Mouse (Mus musculus) intestine, embryonic 16.5 days (tissue): Measurements from ENCODE around the gene Slfn2. TPM values are rescaled to one million over a fixed set of nuclear protein-coding genes. Genes with fewer than 3 reads are reported as not detected.
"Not testable (repeated sequence)": the region's sequence is repeated elsewhere in the genome, so short reads cannot be mapped to it uniquely, and the experiment has no call there.

ENCODE experiments used
- ATAC-seq: fragments of 200-750 bp; cut with Nextera tagmentation; 2 replicates; pipeline ENCODE4 v1.8.0; 2017; ENCODE audit warnings: moderate TSS enrichment, moderate library complexity
- H3K27ac ChIP-seq: fragments of 300-500 bp; sonication (generic); 2 replicates; pipeline ENCODE4 v1.5.1; 2014; ENCODE audit warnings: mild to moderate bottlenecking, low read length
- H3K27me3 ChIP-seq: fragments of 300-500 bp; sonication (generic); replicated peaks from 2 replicates; pipeline ENCODE4 v1.6.1; 2014; ENCODE audit warnings: low read length, control low read depth, mixed read lengths; ENCODE audit not compliant: control insufficient read depth, insufficient read depth
- H3K36me3 ChIP-seq: fragments of 300-500 bp; sonication (generic); 2 replicates; pipeline ENCODE4 v1.6.1; 2014; ENCODE audit warnings: low read length, control low read depth; ENCODE audit not compliant: control insufficient read depth, insufficient read depth
- H3K4me1 ChIP-seq: fragments of 300-500 bp; sonication (generic); 2 replicates; pipeline ENCODE4 v1.6.1; 2014; ENCODE audit warnings: low read length, control low read depth, mixed read lengths; ENCODE audit not compliant: control insufficient read depth, insufficient read depth
- H3K4me2 ChIP-seq: fragments of 300-500 bp; sonication (generic); 2 replicates; pipeline ENCODE4 v1.6.1; 2014; ENCODE audit warnings: low read depth, low read length, control low read depth
- H3K4me3 ChIP-seq: fragments of 300-500 bp; sonication (generic); 2 replicates; pipeline ENCODE4 v1.5.1; 2014; ENCODE audit warnings: mild to moderate bottlenecking, low read length
- H3K9ac ChIP-seq: fragments of 300-500 bp; sonication (generic); 2 replicates; pipeline ENCODE4 v1.6.1; 2014; ENCODE audit warnings: low read depth, low read length
- H3K9me3 ChIP-seq: fragments of 300-500 bp; sonication (generic); 2 replicates; pipeline ENCODE4 v1.6.1; 2016; ENCODE audit warnings: low read length, control low read depth; ENCODE audit not compliant: control insufficient read depth
- WGBS: fragments of 180-500 bp; shearing (Covaris S2); extraction: QIAGEN DNeasy Blood & Tissue Kit; methylation state at CpG from one replicate; pipeline ENCODE4 v1.1.7; 2014; 5-methylcytosine and 5-hydroxymethylcytosine counted together
- polyA plus RNA-seq: library from polyadenylated mRNA; unstranded; fragments of >200 nt; fragmentation: Nextera tagmentation; extraction: Ambion mirVana; gene quantifications from 2 replicates; pipeline ENCODE4 v1.2.1, GENCODE M21; 2015

Gene Slfn2
- polyA plus RNA-seq, result 6.1 and 6.9 TPM in 2 replicates

DNA sequence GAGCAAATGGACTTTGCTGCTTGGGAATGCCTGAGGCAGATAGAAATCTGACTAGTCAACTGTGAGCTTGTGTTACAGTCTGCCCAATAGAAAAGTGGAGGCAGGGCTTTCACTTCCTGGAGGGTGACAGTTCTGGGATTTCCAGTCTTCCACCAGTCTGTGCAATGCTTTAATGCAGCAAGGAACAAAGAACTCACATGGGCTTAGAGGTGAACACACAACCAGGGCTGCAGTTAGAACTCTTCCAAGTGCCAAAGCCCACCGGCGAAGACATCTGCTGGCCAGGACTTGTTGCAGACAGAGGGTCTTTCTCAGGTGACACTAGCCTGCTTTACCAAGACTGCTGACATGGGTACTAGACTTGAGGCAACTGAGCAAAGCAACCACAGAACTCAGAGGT lies at the start of gene Slfn2:
Gene Slfn2 (plus strand): TSS at position 167 of the 400 bp plus-strand sequence.
- Histone ChIP-seq H3K36me3 (no peaks in the 10 kb centered on the region), H3K4me2 (0 out of 2 replicates have a peak within 1 kb of the TSS, but pooled peaks have one; percentile 6), H3K9me3 (no peaks in the 10 kb centered on the region; the same call in 1 of the 2 replicates), H3K9ac (no peak within 1 kb of the TSS), H3K27me3 (no peaks in the 10 kb centered on the region), H3K4me1 (no peaks in the 10 kb centered on the region), H3K4me3 (peak within 1 kb of the TSS; percentile 18; the same call in 1 of the 2 replicates), H3K27ac (no peak within 1 kb of the TSS)
- peak; percentile 59 for ATAC-seq
- 70% methylated on average over 2 of the region's 2 CpGs for WGBS

DNA sequence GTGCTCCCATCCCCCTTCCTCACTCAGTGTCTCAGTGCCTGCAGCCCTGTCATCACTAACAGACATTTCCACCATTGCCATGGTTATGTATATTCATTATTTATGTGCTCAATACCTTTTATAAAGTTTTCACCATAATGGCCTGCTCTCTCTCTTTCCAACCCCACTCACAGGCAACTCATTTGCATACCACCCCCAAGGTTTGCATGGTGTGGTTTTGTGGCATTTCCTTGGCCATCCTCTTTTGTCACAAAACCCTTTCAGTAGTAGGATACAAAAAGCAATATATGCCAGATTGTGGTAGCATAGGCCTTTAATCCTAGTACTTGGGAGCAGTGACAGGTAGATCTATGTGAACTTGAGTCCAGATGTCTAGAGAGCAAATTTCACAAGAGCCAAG lies 48.8 kb upstream of the Slfn2 start:
- no peak for ATAC-seq
- no peaks in the 10 kb centered on the region for H3K36me3 ChIP-seq
- H3K9ac ChIP-seq, result no peak overlapping the region
- no peaks in the 10 kb centered on the region for H3K9me3 ChIP-seq
- H3K4me2 ChIP-seq, result no peak overlapping the region
- no peak overlapping the region for H3K27ac ChIP-seq
- no peaks in the 10 kb centered on the region for H3K4me1 ChIP-seq
- H3K4me3 ChIP-seq, result no peak overlapping the region
- H3K27me3 ChIP-seq, result no peaks in the 10 kb centered on the region

DNA sequence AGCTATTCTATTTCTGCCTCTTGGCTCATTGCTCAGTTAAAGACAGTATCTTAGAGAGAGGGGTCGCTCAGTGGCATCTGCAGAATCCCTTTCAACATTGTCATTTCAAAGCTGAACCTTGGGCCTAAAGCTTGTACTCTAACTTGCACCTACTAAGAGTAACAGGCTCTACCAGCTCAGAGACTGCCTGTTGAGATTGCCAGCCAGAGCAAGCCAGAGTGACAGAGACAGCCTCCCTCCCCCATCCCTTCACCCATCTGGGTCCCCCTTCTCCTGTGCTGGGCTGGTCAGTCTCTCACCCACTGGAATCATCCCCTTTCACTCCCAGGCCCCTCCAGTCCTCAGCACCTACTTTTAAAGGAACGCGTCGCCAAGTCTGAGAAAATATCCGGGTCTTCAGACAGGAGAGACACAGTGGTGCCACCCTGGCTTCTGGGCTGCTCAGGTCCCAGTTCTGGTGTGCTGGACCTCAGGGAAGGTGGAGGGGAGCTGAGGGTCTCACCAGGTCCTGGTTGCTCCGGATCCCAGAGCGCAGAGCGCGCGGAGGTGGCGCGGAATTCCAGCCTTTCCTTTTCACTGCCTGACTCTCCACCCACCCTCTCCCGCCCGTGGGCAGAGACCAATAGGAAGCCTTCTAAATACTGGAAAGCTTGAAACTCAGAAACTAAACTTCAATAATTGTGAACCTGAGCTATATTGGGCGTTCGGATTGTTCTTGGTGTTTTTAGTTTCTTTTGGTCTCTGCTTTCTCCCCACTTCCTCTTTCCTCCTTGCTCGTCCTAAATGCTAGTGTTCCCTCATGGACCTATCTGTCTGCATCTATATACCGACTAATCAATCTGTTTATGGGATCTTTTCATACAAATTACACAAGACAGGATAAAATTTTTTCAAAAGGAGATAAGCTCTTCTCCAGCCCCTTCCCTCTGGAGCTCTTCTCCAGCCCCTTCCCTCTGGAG lies 45.1 kb upstream of the Slfn2 start:
- H3K4me2 ChIP-seq, H3K9me3 ChIP-seq, ATAC-seq, H3K27ac ChIP-seq, H3K27me3 ChIP-seq, H3K4me1 ChIP-seq, H3K4me3 ChIP-seq, H3K9ac ChIP-seq, H3K36me3 ChIP-seq: not testable (repeated sequence)
- 82% methylated on average over 18 of the region's 18 CpGs for WGBS

DNA sequence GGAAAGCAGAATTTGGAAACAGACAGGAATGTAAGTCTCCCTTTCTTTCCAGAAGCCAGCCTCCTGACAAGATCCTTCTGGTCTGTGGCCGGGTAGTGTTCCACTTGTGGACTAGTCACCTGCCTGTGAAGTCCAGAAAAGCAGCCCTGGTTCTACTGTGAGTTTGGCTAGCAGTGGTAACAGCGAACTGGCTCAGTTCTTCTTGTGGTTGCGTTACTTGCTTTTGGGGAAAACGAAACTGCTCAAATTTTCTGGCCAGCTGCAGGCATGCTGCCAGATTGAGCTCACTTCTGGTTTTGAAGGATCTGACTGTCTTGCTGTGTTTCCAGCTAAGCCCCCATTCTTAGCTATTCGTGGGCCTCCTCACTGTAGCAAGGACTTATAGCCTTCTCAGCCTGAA lies 44.3 kb upstream of the Slfn2 start, which contains the start of gene Slfn8:
Gene Slfn8 (minus strand): TSS at position 190 of the 400 bp plus-strand sequence.
- ATAC-seq, result no peak
- H3K27ac ChIP-seq, result no peak within 1 kb of the TSS
- no peaks in the 10 kb centered on the region for H3K36me3 ChIP-seq
- no peak within 1 kb of the TSS for H3K9ac ChIP-seq
- no peak within 1 kb of the TSS for H3K4me2 ChIP-seq
- no peaks in the 10 kb centered on the region for H3K27me3 ChIP-seq
- no peaks in the 10 kb centered on the region for H3K4me1 ChIP-seq
- 64% methylated on average over 5 of the region's 5 CpGs for WGBS
- H3K9me3 ChIP-seq, result no peaks in the 10 kb centered on the region
- H3K4me3 ChIP-seq, result no peak within 1 kb of the TSS

DNA sequence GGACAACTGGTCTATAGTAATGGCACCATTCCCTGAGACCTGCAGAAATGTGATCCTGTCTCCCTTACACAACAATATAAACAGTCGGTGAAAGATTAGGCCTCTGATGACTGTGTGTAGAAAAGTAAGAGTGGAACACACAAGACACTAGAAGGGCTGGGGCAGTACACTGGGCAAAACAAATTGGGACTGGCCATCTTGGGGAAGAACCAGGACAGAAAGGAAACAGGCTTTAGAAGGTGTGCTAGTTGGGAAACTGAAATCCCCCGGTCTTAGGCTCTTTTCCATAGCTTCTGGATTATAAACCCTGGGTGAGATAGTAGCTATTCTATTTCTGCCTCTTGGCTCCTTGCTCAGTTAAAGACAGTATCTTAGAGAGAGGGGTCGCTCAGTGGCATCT lies 26.2 kb upstream of the Slfn2 start:
- H3K4me2 ChIP-seq, H3K9me3 ChIP-seq, ATAC-seq, H3K36me3 ChIP-seq, H3K4me3 ChIP-seq, H3K9ac ChIP-seq, H3K4me1 ChIP-seq, H3K27me3 ChIP-seq, H3K27ac ChIP-seq: not testable (repeated sequence)
- 70% methylated on average over 3 of the region's 3 CpGs for WGBS

DNA sequence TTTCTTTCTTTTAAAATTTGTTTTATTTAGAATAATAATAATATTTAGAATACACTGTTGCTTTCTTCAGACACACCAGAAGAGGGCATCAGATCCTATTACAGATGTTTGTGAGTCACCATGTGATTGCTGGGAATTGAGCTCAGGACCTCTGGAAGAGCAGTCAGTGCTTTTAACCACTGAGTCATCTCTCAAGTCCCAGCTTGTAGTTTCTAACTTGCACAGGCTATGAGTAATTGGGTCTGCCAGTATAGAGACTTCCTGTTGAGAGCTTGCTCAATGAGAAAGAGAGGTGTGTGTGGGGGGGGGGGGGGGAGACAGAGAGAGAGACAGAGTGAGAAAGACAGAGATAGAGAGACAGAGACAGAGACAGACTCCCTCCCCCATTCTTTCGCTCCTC lies 25.8 kb upstream of the Slfn2 start:
- 70% methylated on average over 1 of the region's 1 CpGs for WGBS
- H3K27ac ChIP-seq, result no peak overlapping the region
- no peak overlapping the region for H3K9ac ChIP-seq
- H3K36me3 ChIP-seq, result no peaks in the 10 kb centered on the region
- no peaks in the 10 kb centered on the region for H3K9me3 ChIP-seq
- no peaks in the 10 kb centered on the region for H3K4me1 ChIP-seq
- H3K4me3 ChIP-seq, result no peak overlapping the region
- no peak for ATAC-seq
- no peaks in the 10 kb centered on the region for H3K27me3 ChIP-seq
- no peak overlapping the region for H3K4me2 ChIP-seq

DNA sequence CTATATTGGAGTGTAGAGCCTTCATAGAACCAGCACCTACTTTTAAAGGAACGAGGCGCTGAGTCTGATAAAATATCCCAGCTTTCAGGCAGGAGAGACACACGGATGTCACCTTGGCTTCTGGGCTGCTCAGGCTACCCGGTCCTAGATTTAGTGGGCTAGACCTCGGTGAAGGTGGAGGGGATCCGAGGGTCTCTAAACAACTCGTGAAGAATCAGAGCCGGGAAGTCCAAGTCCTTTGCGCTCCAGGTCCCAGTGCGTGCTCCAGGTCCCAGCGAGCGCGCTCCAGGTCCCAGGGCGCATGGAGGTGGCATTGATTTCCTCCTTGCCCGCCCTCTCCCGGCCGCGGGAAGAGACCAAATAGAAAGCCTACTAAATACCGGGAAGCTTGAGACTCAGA lies 25.1 kb upstream of the Slfn2 start:
- Histone ChIP-seq H3K4me3 (peak overlapping the region; percentile 24), H3K27ac (no peak overlapping the region), H3K4me1 (no peaks in the 10 kb centered on the region), H3K36me3 (no peaks in the 10 kb centered on the region), H3K9me3 (no peaks in the 10 kb centered on the region), H3K4me2 (peak overlapping the region; percentile 47), H3K9ac (no peak overlapping the region), H3K27me3 (no peaks in the 10 kb centered on the region)
- WGBS, result 9% methylated on average over 19 of the region's 19 CpGs
- ATAC-seq, result no peak

DNA sequence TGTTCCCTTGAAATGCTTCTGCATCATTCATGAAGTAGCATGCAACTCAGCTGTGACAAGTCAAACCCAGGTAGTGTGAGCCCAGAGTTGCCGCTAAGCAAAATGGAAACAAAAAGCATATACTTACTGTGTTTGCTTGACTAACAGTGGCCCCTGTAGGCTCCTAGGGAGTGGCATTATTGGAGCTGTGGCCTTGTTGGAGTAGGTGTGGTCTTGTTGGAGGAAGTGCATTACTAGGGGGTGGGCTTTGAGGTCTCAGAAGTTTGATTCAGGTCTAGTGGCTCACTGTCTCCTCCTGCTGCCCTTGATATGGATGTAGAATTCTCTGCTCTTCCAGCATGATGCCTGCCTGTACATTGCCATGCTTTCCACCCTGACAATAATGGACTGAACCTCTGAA lies 24.6 kb upstream of the Slfn2 start:
- Histone ChIP-seq H3K36me3 (no peaks in the 10 kb centered on the region), H3K27ac (no peak overlapping the region), H3K4me3 (peak overlapping the region; percentile 24), H3K4me2 (peak overlapping the region; percentile 47; the same call in 1 of the 2 replicates), H3K4me1 (no peaks in the 10 kb centered on the region), H3K9ac (no peak overlapping the region), H3K9me3 (no peaks in the 10 kb centered on the region), H3K27me3 (no peaks in the 10 kb centered on the region)
- no peak for ATAC-seq
- 27% methylated on average over 1 of the region's 1 CpGs for WGBS

DNA sequence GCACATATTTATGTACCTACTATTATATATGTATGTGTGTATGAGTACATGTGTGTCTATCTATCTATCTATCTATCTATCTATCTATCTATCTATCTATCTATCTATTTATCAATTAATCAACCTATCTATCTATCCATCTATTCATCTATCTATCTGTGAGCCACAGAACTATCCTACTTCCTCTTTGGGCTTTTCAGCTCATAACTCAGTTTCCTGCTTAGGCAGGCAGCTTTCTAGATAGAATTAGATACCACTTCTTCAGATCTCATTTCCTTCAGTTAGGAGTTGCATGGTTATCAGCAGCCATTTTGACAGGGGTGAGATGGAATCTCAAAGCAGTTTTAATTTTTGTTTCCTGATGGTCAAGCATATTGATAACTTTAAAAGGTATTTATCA lies 23.9 kb upstream of the Slfn2 start:
- H3K36me3 ChIP-seq, result no peaks in the 10 kb centered on the region
- H3K4me3 ChIP-seq, result no peak overlapping the region
- H3K27me3 ChIP-seq, result no peaks in the 10 kb centered on the region
- no peaks in the 10 kb centered on the region for H3K9me3 ChIP-seq
- no peak overlapping the region for H3K27ac ChIP-seq
- H3K4me1 ChIP-seq, result no peaks in the 10 kb centered on the region
- no peak overlapping the region for H3K4me2 ChIP-seq
- no peak overlapping the region for H3K9ac ChIP-seq
- ATAC-seq, result no peak
